Mouse (Mus musculus): ENCODE data around the gene 1700092M07Rik.

- TF ChIP-seq CTCF (conservative IDR thresholded peaks at IDR 0.05; ENCODE audit: low read length) (no peak), NANOG (IDR thresholded peaks at IDR 0.05; ENCODE audit: borderline replicate concordance, low read length) (no peak)
Measured at GRCm38 (mm10) chr19:8773409-8773808, 32.9 kb downstream of the 1700092M07Rik start.

Measured in E14TG2a.4 (cell line).